Mouse (Mus musculus): ENCODE measurements around the gene Zcchc2. TPM values are rescaled to one million over a fixed set of nuclear protein-coding genes. Genes with fewer than 3 reads are reported as not detected.

The Zcchc2 gene
- polyA plus RNA-seq, 1 experiment: 5.9 TPM

DNA sequence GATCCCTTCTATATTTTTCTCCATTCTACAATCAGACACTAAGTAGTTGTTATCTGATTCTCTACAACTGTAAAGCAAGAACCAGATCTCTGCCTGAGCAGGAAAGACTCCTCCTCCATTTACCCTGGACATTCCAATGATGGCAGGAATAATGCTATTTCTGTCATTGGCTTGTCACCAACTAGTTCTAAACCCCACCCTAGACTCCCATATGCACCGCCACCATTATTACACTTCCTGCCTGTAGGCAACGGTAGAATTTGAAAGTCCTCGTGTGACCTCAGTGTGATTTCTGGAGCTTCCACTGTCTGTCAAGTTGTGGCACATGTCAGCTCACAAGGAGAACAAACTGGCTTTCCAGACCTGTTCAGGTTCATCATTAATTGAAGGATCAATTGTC, 74.1 kb downstream of the Zcchc2 start:
- no peak overlapping the region for H3ac ChIP-seq (ENCODE audit: control insufficient read depth, insufficient read length, low read depth)
- H3K79me3 ChIP-seq (ENCODE audit: low read depth): no peaks in the 10 kb centered on the region
- H3K4me3 ChIP-seq (ENCODE audit: insufficient read depth, poor library complexity, severe bottlenecking): no peak overlapping the region
- no peaks in the 10 kb centered on the region for H3K79me2 ChIP-seq (ENCODE audit: control insufficient read depth, insufficient read depth)
- H3K36me3 ChIP-seq (ENCODE audit: control insufficient read depth, insufficient read depth): no peaks in the 10 kb centered on the region
- H3K27me3 ChIP-seq (ENCODE audit: control insufficient read depth, insufficient read depth, insufficient read length): no peaks in the 10 kb centered on the region
- TF ChIP-seq CEBPB (IDR thresholded peaks at IDR 0.05; ENCODE audit: low read depth): no peak
- TF ChIP-seq MAX (IDR thresholded peaks at IDR 0.05): no peak
- no peak for TF ChIP-seq CTCF (IDR thresholded peaks at IDR 0.05; ENCODE audit: control insufficient read depth, insufficient read depth, insufficient read length)
- TF ChIP-seq USF1 (IDR thresholded peaks at IDR 0.05; ENCODE audit: low read depth): no peak
- no peak for TF ChIP-seq MYOD1 (IDR thresholded peaks at IDR 0.05; ENCODE audit: control insufficient read depth, insufficient read length, low read depth)
- TF ChIP-seq MYOG (IDR thresholded peaks at IDR 0.05; ENCODE audit: control insufficient read depth, extremely low read depth, insufficient read length): no peak
- no peak for TF ChIP-seq FOSL1 (IDR thresholded peaks at IDR 0.05; ENCODE audit: insufficient read depth, low read length, poor library complexity, severe bottlenecking)

DNA sequence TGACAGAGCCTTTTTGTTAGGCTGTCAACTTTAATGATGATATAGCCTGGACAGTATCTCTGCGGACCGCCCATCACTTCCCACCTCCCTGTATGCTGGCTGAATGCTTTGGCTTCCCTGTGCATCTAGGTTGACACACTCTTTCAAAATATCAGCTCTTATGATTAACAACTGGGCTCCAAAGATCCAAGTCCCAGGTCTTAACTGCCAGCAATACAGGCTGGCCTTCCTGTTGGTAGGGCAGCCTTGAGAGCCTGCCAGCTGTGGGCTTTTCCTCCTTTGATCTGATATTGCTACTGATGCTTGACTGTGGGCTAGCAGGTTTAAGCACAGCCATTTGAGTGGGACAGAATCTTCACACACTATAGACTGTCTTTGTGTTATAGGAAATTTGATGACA, 74.5 kb downstream of the Zcchc2 start:
- H3K4me3 ChIP-seq (ENCODE audit: insufficient read depth, poor library complexity, severe bottlenecking): no peak overlapping the region
- TF ChIP-seq MAX (IDR thresholded peaks at IDR 0.05) (no peak), USF1 (IDR thresholded peaks at IDR 0.05; ENCODE audit: low read depth) (no peak), CTCF (IDR thresholded peaks at IDR 0.05; ENCODE audit: control insufficient read depth, insufficient read depth, insufficient read length) (no peak), MYOG (IDR thresholded peaks at IDR 0.05; ENCODE audit: control insufficient read depth, extremely low read depth, insufficient read length) (no peak), CEBPB (IDR thresholded peaks at IDR 0.05; ENCODE audit: low read depth) (no peak), MYOD1 (IDR thresholded peaks at IDR 0.05; ENCODE audit: control insufficient read depth, insufficient read length, low read depth) (no peak), FOSL1 (IDR thresholded peaks at IDR 0.05; ENCODE audit: insufficient read depth, low read length, poor library complexity, severe bottlenecking) (no peak)
- no peaks in the 10 kb centered on the region for H3K27me3 ChIP-seq (ENCODE audit: control insufficient read depth, insufficient read depth, insufficient read length)
- no peak overlapping the region for H3ac ChIP-seq (ENCODE audit: control insufficient read depth, insufficient read length, low read depth)
- no peaks in the 10 kb centered on the region for H3K79me3 ChIP-seq (ENCODE audit: low read depth)
- H3K79me2 ChIP-seq (ENCODE audit: control insufficient read depth, insufficient read depth): no peaks in the 10 kb centered on the region
- H3K36me3 ChIP-seq (ENCODE audit: control insufficient read depth, insufficient read depth): no peaks in the 10 kb centered on the region

DNA sequence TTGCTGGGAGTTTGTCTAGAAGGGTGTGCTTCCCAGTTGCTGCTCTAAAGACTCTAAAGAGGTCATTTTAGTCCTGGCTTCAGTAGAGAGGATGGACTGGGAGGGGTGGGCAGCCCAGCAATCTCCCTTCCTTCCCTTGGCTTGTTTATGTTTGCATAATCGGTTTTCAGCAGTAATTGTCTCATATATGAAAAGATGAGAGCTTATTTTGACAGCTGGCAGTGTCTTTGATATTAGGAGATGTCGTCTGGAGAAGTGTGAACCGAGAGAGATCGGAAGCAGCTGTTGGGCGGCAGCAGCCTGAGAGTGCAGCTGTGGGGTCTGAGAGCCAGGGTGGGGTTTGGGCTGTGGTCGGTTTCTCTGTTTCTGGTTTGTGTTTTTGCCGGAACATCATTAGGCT, 75.5 kb downstream of the Zcchc2 start:
- no peaks in the 10 kb centered on the region for H3K27me3 ChIP-seq (ENCODE audit: control insufficient read depth, insufficient read depth, insufficient read length)
- H3K79me2 ChIP-seq (ENCODE audit: control insufficient read depth, insufficient read depth): no peaks in the 10 kb centered on the region
- no peak overlapping the region for H3ac ChIP-seq (ENCODE audit: control insufficient read depth, insufficient read length, low read depth)
- H3K79me3 ChIP-seq (ENCODE audit: low read depth): no peaks in the 10 kb centered on the region
- TF ChIP-seq CEBPB (IDR thresholded peaks at IDR 0.05; ENCODE audit: low read depth): no peak
- TF ChIP-seq USF1 (IDR thresholded peaks at IDR 0.05; ENCODE audit: low read depth): no peak
- peak; percentile 47 for TF ChIP-seq MYOD1 (IDR thresholded peaks at IDR 0.05; ENCODE audit: control insufficient read depth, insufficient read length, low read depth)
- H3K4me3 ChIP-seq (ENCODE audit: insufficient read depth, poor library complexity, severe bottlenecking): no peak overlapping the region
- H3K36me3 ChIP-seq (ENCODE audit: control insufficient read depth, insufficient read depth): no peaks in the 10 kb centered on the region

DNA sequence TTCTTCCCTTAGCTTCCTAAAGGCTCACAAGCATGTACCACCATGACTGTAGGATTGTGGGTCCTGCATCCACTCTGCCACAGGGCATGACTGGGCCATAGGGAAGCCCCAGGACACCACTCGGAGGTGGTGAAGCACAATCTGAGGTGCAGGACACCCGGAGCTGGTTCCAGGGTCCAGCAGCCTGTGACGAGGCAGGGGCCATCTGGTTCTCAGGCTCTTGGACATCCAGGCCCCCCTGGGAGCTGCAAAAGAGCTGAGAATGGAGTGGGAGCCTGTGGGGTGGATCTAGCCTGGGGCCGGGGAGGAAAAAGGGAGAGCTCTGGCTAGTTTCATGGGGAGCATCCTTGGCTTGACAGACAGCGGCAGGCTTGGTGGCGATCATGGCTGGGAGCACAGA, 77.1 kb downstream of the Zcchc2 start:
- H3K79me3 ChIP-seq (ENCODE audit: low read depth): no peaks in the 10 kb centered on the region
- no peaks in the 10 kb centered on the region for H3K27me3 ChIP-seq (ENCODE audit: control insufficient read depth, insufficient read depth, insufficient read length)
- no peaks in the 10 kb centered on the region for H3K79me2 ChIP-seq (ENCODE audit: control insufficient read depth, insufficient read depth)
- H3K4me3 ChIP-seq (ENCODE audit: insufficient read depth, poor library complexity, severe bottlenecking): no peak overlapping the region
- H3ac ChIP-seq (ENCODE audit: control insufficient read depth, insufficient read length, low read depth): no peak overlapping the region
- H3K36me3 ChIP-seq (ENCODE audit: control insufficient read depth, insufficient read depth): no peaks in the 10 kb centered on the region
- TF ChIP-seq MYOG (IDR thresholded peaks at IDR 0.05; ENCODE audit: control insufficient read depth, extremely low read depth, insufficient read length) (no peak), FOSL1 (IDR thresholded peaks at IDR 0.05; ENCODE audit: insufficient read depth, low read length, poor library complexity, severe bottlenecking) (no peak), USF1 (IDR thresholded peaks at IDR 0.05; ENCODE audit: low read depth) (no peak)

DNA sequence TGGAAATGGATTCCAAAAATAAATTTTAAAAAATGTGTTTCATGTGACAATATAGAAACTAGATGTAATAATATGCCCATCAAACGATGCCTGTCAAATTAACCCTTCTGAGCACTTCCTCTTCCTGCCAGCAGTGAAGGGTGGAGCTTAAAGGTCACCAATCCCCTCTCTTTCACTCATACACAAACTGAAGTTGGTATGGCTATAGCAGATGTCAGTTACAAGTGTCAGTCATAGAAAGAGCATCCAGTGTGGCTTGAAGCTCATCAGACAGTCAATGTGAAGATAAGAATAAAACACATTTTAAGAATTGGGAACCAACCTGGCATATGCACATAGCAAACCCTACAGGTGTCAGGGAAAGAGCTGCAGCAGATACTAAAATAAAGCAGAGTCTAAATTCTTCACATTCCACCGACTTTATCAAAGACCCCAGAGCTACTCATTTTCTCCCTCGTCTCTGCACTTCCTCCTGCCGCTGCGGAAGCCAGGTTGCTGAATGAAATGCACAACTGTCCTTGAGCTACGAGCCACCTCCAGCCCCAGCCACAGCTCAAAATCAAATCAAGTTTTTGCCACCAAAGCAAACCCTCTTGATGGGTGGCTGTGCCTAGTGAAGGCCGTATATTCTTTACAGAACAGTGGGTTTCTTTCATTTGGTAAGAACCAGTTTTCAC, 79.8 kb downstream of the Zcchc2 start:
- H3K79me2 ChIP-seq (ENCODE audit: control insufficient read depth, insufficient read depth): no peaks in the 10 kb centered on the region
- H3K79me3 ChIP-seq (ENCODE audit: low read depth): no peaks in the 10 kb centered on the region
- H3ac ChIP-seq (ENCODE audit: control insufficient read depth, insufficient read length, low read depth): no peak overlapping the region
- no peaks in the 10 kb centered on the region for H3K36me3 ChIP-seq (ENCODE audit: control insufficient read depth, insufficient read depth)
- no peaks in the 10 kb centered on the region for H3K27me3 ChIP-seq (ENCODE audit: control insufficient read depth, insufficient read depth, insufficient read length)
- H3K4me3 ChIP-seq (ENCODE audit: insufficient read depth, poor library complexity, severe bottlenecking): no peak overlapping the region
- TF ChIP-seq MAX (IDR thresholded peaks at IDR 0.05) (no peak), CEBPB (IDR thresholded peaks at IDR 0.05; ENCODE audit: low read depth) (no peak), FOSL1 (IDR thresholded peaks at IDR 0.05; ENCODE audit: insufficient read depth, low read length, poor library complexity, severe bottlenecking) (no peak), CTCF (IDR thresholded peaks at IDR 0.05; ENCODE audit: control insufficient read depth, insufficient read depth, insufficient read length) (no peak), MYOG (IDR thresholded peaks at IDR 0.05; ENCODE audit: control insufficient read depth, extremely low read depth, insufficient read length) (no peak), MYOD1 (IDR thresholded peaks at IDR 0.05; ENCODE audit: control insufficient read depth, insufficient read length, low read depth) (no peak), USF1 (IDR thresholded peaks at IDR 0.05; ENCODE audit: low read depth) (no peak)

DNA sequence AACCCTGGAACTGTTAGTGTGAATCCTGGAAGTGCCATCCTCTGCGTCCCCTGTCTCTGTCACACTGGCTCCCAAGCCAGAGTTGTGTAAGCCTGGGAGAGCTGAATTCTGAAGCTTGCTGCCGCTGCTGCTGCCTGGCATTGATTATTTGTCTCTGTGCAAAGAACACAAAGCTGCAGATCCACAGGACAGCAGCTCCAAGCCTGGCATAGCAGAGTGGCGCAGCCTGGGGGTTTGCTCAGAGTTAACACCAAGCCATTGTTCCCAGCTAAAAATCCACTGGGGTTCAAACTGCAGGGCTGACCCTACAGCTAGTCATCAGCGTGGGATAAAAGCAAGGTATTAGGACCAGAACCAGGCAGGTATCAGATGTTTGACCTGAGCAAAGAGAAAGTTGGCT, 80.6 kb downstream of the Zcchc2 start:
- Histone ChIP-seq H3K27me3 (ENCODE audit: control insufficient read depth, insufficient read depth, insufficient read length) (no peaks in the 10 kb centered on the region), H3K79me2 (ENCODE audit: control insufficient read depth, insufficient read depth) (no peaks in the 10 kb centered on the region), H3K4me3 (ENCODE audit: insufficient read depth, poor library complexity, severe bottlenecking) (no peak overlapping the region), H3ac (ENCODE audit: control insufficient read depth, insufficient read length, low read depth) (no peak overlapping the region), H3K36me3 (ENCODE audit: control insufficient read depth, insufficient read depth) (no peaks in the 10 kb centered on the region), H3K79me3 (ENCODE audit: low read depth) (no peaks in the 10 kb centered on the region)
- no peak for TF ChIP-seq USF1 (IDR thresholded peaks at IDR 0.05; ENCODE audit: low read depth)
- TF ChIP-seq MYOD1 (IDR thresholded peaks at IDR 0.05; ENCODE audit: control insufficient read depth, insufficient read length, low read depth): no peak
- no peak for TF ChIP-seq CTCF (IDR thresholded peaks at IDR 0.05; ENCODE audit: control insufficient read depth, insufficient read depth, insufficient read length)
- no peak for TF ChIP-seq CEBPB (IDR thresholded peaks at IDR 0.05; ENCODE audit: low read depth)
